Mouse (Mus musculus): Measurements from ENCODE around the gene Fkbp5. TPM values are rescaled to one million over a fixed set of nuclear protein-coding genes. Genes with fewer than 3 reads are reported as not detected.
"Not testable (repeated sequence)": the region's sequence is repeated elsewhere in the genome, so short reads cannot be mapped to it uniquely, and the experiment has no call there.

Fkbp5 gene
- total RNA-seq, 1 experiment from 2014 or later: 11.9 TPM

DNA sequence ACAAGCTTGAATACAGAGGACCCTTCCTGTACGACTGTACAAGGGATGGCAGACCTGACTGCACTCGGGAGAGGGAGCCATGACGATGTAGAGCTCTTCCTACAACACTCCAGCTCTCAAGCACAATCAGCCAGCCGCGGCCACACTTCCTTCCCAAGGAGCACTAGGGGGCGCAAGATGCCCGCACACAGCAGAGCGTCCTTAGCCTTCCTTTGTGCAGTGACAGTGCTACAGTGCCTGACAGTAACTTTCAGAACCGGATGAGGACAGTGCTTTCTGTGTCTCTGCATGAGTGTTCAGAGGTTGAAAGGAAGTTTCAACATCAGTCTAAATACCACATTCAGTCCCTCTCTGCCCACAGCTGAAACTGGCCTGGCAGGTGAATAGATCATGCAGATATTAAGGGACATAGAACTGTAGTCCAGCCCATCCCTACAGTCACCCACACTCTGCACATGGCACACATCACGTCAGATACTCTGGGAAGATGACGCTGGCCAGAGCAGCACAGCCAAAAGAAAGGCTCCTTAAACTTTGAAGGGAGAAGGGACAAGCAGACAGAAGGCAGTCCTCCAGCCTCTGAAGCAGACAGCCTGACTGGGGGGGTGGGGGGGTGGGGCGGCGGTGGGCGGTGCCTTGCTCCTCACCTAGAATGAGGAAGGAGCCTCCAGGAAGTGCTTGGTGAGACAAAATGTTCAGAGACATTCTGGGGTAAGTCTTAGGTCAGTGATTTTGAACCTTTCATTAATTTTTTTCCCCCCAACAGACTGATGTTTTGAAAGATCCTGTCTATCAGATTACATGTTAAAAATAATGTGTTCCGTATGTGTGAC, 109.7 kb downstream of the Fkbp5 start:
- ATAC-seq (replicated peaks; ENCODE audit: insufficient number of reproducible peaks, low FRiP score, low TSS enrichment, poor library complexity, severe bottlenecking): peak; percentile 97

DNA sequence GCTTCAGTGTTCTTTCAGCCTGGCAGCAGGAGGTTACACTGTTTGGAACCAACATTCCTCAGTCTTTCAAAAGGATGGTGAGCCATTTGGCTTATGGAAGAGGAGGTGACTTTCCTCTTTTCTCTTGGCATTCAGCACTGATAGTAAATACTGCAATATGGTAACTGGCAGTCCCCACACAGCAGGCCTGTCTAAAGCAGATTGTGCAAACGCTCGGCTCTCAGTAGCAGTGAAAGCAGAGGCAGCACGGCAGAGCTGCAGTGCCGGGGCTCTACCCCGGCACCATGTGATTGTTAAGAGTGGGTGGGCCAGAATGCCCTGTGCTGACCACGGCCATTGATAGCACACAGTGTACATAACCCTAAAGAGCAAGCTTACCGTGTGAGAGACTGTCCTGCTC, 110.9 kb downstream of the Fkbp5 start:
- no peak for ATAC-seq (replicated peaks; ENCODE audit: insufficient number of reproducible peaks, low FRiP score, low TSS enrichment, poor library complexity, severe bottlenecking)

DNA sequence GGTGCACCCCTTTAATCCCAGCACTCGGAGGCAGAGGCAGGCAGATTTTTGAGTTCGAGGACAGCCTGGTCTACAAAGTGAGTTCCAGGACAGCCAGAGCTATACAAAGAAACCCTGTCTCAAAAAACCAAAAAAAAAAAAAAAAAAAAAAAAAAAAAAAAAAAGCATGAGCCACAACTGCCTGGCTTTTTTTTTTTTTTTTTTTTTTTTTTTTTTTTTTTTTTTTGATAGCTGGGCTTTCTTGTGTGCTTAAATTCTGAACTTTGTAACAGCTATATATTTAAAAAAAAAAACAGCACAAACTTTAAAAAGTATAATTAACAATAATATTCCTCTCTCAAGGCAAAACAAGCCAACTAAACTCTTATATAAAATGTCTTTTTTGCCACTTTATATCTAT, 112.6 kb downstream of the Fkbp5 start:
- not testable (repeated sequence) for ATAC-seq (replicated peaks; ENCODE audit: insufficient number of reproducible peaks, low FRiP score, low TSS enrichment, poor library complexity, severe bottlenecking)

DNA sequence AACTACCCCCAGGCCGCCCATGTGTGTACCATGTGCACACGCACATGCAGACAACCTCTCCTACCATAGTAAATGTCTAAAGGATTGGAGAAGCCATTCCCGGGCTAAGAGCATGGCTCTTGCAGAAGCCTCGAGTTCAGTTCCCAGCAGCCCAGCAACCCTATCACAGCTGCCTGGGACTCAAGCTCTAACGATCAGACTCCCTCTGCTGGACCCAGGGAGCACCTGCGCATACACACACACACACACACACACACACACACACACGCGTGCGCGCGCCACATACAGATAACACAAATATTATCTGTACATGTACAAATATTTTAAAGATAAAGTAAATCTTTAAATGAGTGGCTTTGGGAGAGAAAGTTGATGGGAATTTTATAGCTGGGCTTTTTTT, 113.0 kb downstream of the Fkbp5 start:
- ATAC-seq (replicated peaks; ENCODE audit: insufficient number of reproducible peaks, low FRiP score, low TSS enrichment, poor library complexity, severe bottlenecking): no peak

DNA sequence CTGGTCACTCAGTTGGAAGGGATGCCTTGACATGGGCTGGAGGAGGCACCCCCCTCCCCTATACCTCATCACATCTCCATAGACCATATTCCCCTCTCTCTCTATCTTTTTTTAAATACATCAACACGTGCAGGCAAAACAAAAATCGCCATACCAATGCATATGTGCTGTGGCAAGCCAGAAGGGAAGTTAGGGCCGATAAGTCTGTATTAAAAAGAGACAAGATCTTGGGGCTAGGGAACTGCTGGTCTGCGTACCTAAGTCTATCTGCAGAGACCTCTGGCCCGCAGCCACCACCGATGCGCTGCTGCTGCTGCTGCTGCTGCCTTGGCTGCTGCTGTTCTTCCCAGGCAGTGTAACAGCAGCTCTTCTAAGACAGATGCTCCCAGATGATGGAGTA, 122.3 kb downstream of the Fkbp5 start:
- no peak for ATAC-seq (replicated peaks; ENCODE audit: insufficient number of reproducible peaks, low FRiP score, low TSS enrichment, poor library complexity, severe bottlenecking)

DNA sequence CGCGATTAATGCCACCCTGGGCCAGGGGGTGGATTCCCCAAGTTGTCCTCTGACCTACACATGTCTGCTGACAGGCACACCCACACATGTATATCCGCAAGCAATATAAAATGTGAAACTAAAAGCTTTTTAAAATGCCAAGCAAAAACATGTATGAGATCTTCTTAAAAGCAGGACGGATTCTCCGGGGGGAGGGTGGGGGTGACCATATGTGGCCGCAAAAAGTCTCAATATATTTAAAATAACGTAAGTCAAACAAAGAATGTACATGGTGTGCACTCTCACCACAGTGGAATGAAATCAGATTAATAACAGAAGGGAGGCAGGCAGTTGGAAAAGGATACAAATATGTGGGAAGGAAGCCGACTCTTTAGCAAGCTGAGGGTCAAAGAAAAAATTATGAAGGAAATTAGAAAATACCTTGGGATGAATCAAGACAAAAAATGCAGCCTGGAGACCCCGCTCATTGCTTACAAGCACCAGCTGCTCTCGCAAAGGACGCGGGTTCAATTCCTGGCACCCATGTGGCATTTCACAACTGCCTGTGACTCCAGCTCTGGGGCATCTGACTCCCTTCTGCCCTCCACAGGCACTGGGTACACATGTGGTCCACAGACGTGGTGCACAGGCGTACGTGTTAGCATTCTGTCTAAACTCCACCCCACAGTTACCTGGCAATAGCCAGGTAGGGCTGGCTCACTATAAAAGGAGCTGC, 123.1 kb downstream of the Fkbp5 start:
- no peak for ATAC-seq (replicated peaks; ENCODE audit: insufficient number of reproducible peaks, low FRiP score, low TSS enrichment, poor library complexity, severe bottlenecking)

DNA sequence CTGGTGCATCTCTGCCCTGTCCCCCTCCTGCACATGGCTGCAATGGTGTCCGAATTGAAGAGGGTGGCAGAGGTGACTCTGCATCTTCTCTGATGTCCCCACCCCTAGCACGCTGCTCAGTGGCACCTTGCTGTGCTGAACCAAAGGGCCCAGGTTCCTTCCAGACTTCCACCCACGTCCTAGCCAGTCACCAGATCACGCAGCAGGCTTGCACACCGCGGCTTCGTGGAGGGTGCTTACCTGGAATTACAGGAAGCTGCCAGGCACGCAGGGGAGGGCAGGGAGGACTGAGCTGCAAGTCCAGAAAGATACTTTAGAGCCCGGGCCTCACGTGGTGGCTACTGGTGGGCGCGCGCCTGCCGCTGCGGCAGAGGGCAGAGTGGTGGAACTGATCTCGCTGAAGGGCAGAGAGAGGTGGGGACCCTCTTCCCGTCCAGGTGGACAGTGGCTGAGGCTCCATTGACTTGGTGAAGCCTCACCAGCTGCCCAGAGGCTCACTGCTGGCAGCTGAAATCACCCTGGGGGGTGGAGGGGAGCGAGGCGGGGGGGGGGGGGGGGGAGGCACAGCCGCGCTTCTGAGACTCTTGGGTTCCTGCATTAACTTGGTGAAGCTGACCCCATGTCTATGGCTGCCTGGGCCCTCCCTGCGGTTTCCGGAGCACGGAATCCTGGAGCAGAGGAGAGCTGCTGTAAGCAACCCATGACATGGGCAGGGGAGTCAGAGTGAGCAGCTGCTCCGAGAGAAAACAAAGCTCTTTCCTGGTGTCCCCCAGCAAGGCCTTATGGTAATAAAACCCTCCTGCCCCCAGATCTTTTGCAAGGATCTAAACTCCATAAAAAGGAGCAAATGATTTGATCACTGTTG, 125.5 kb downstream of the Fkbp5 start:
- ATAC-seq (replicated peaks; ENCODE audit: insufficient number of reproducible peaks, low FRiP score, low TSS enrichment, poor library complexity, severe bottlenecking): no peak

DNA sequence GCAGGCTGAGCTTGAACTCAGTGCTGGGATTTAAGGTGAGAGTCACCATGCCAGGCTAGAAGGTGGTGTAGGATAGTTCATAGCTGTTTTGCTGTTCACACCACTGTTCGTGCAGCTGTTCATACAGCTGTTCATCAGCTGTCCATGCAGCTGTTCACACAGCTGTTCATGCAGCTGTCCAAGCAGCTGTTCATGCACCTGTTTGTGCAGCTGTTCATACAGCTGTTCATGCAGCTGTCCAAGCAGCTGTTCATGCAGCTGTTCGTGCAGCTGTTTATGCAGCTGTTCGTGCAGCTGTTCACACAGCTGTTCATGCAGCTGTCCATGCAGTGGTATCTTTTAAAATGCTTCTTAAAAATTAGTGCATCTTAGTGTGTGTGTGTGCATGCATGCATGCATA, 128.8 kb downstream of the Fkbp5 start:
- ATAC-seq (replicated peaks; ENCODE audit: insufficient number of reproducible peaks, low FRiP score, low TSS enrichment, poor library complexity, severe bottlenecking): no peak

DNA sequence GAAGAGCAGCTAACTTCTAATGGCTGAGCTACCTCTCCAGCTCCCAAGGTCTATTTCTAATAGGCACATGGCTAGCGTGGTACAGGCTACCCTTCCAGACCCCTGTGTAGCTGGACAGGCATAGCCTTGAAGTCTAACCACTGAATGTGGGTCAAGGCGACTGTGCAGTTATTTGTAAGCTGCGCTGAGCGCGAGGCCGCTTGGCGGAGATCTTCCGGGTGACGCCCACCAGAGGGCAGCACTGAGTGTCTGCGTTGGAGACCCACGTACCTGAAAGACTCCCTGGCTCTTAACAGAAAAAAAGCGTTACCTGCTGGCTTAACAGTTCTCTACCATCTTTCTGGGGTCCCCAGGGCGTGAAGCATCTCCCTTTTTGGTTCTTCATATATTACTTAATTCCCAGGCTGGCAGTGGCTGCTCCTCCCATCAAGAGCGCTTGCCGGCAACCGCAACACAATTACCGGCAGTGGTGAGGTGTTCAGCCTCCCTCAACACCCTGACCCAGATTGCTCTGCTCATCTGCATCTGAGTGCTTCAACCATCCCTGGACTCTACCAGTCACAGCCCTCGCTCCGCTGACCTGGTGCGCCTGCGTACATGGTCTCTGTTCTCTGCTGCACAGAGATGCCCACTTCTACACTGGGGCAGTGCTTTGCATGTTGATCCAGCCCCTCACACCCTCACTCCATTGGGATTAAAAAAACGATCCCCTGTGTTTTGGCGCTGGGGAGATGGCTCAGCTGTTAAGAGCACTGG, 131.0 kb downstream of the Fkbp5 start:
- peak; percentile 68; the same call in 1 of the 2 replicates for ATAC-seq (replicated peaks; ENCODE audit: insufficient number of reproducible peaks, low FRiP score, low TSS enrichment, poor library complexity, severe bottlenecking)

DNA sequence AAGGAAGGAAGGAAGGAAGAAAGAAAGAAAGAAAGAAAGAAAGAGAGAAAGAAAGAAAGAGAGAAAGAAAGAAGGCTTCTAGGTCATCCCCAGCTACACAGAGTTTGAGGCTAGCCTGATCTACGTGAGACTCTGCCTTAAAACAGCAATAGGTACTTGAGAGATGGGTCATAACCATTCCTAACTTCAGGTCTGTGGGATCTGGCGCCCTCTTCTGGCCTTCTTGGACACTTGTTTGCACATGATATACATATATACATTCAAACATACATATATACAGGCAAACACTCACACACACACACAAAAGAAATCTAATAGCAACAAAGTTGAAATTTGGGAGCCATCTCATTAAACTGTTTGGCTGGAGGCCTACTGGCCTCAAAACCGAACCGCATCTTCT, 133.0 kb downstream of the Fkbp5 start:
- ATAC-seq (replicated peaks; ENCODE audit: insufficient number of reproducible peaks, low FRiP score, low TSS enrichment, poor library complexity, severe bottlenecking): no peak

DNA sequence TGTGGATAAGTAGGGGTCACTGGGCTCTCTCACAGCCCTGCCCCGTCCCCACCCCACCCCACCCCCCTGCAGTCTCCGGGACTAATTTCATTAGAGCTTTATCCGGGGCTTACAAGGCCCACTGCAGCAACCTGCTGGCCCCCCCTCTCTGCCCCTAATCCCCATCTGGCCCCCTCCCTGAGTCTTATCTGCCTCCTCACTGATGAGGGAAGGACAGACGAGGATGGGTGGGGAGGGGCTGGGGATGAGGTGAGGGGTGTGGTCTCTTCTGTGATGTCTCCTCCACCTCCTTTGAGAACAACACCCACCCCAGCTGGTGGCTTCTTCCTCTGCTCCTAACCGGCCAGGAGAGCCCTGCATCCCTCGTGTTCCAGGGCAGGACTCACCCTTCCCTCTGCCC, 137.1 kb downstream of the Fkbp5 start:
- no peak for ATAC-seq (replicated peaks; ENCODE audit: insufficient number of reproducible peaks, low FRiP score, low TSS enrichment, poor library complexity, severe bottlenecking)

DNA sequence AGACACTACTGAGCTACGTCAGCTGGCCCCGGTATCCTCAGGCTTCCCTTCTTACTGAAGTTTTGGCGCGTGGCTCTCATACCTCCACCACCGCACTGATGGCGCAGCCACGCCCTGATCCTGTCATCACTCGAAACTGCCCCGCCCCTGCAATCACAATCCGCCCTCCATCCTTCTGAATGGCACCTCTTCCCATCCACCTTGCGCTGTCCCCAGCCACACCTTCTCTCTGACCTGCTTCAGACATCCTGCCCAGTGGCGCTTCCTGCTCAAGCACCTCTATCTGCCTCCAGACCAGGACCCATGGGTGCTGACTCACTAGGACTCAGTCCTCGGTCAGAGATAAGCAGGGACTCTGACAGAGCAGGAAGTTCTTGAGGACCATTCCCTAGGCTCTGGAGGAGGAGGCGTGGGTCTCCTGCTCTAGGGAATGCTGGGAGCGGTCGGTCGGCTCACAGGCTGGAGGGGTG, 141.7 kb downstream of the Fkbp5 start:
- ATAC-seq (replicated peaks; ENCODE audit: insufficient number of reproducible peaks, low FRiP score, low TSS enrichment, poor library complexity, severe bottlenecking): peak; percentile 47; the same call in 1 of the 2 replicates

DNA sequence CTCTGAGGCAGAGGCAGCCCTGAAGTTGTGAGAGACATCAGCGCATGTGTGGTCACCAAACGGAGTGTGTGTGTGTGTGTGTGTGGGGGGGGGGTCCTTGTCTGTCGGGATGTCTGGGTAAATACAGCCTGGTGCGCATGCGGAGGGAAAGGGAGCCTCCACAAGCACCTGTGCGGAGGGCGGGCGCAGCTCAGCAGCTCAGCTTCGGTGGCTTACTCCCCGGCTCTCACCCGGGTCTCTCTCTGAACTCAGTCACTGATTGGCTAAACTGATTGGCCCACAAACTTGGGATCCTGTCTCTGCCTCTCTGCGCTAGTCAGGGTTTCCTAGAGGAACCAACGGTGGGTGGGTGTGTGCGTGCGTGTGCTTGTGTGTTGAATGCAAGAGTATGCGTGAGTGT, 142.8 kb downstream of the Fkbp5 start:
- ATAC-seq (replicated peaks; ENCODE audit: insufficient number of reproducible peaks, low FRiP score, low TSS enrichment, poor library complexity, severe bottlenecking): no peak

DNA sequence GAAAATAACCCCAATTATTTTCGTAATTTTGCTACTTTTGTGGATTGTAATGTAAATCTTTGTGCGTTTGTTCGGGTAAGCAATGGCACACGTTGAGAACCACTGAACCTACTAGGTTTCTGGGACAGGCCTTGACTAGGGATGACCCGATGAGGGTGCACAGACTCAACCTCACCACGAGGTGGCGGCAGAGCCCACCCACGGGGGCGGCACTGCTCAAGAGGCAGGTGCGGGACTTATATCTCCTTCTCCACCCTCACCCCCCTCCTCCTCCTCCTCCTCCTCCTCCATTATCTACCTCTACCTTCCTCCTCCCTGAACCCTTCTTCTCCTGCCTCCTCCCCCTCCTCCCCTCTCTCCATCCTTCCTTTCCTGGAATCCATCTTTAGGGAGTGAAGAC, 143.5 kb downstream of the Fkbp5 start:
- ATAC-seq (replicated peaks; ENCODE audit: insufficient number of reproducible peaks, low FRiP score, low TSS enrichment, poor library complexity, severe bottlenecking): peak; percentile 72; the same call in 1 of the 2 replicates

DNA sequence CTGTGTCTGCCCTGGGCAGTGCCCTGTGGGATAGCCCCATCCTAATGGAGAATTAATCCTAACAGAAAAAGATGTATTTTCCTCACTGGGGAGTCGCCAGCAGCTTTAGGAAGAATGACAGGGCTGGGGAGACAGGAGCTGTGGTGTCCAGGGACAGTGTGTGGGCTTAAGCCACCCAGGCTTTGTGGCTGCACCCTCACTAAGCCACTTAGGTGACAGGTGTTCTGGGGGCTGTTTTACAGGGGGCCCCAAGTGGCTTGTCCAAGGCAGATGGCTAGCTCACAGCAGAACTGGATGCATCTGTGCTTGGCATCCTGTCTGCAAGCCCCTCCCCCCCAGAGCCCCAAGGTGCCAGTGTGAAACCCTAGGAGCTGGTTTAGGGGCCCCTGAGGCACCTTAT, 145.4 kb downstream of the Fkbp5 start:
- ATAC-seq (replicated peaks; ENCODE audit: insufficient number of reproducible peaks, low FRiP score, low TSS enrichment, poor library complexity, severe bottlenecking): no peak

DNA sequence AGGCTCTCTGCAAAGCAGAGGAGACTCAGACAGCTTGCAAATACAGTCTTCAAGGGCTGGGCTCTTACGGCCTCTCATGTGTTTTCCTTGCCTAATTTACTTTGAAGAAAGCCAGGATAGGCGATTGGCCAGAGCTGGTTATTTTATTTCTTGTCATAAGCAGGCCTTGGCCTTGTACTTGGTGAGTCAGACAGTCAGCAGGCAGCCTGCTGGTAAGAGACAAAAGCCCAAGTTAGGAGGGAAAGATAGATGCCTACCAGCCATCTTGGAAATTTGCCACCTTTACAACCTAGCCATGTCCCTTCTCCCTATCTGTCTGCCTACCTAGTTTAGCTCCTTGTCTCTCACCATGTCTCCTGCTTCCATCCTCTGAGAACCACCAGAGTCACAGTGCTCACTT, 146.0 kb downstream of the Fkbp5 start:
- ATAC-seq (replicated peaks; ENCODE audit: insufficient number of reproducible peaks, low FRiP score, low TSS enrichment, poor library complexity, severe bottlenecking): no peak

DNA sequence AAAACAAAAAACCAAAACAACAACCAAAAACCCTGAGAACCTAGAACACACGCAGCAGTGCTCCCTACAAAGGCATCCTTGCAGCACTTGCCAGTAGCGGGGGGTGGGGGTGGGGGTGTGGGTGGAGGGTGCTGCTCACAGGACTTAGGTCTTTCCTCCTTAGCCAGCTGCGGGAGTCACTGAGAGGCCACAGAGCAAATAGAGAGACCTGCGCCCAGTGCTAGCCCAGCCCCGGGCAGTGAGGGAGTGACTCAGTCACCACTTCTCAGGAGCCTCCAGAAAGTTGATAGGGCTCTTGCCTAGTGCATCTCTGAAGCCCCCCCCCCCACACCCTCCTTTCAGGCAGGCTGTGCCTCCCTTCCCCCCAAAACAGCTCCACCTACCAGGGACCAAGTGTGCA, 148.3 kb downstream of the Fkbp5 start:
- ATAC-seq (replicated peaks; ENCODE audit: insufficient number of reproducible peaks, low FRiP score, low TSS enrichment, poor library complexity, severe bottlenecking): no peak

DNA sequence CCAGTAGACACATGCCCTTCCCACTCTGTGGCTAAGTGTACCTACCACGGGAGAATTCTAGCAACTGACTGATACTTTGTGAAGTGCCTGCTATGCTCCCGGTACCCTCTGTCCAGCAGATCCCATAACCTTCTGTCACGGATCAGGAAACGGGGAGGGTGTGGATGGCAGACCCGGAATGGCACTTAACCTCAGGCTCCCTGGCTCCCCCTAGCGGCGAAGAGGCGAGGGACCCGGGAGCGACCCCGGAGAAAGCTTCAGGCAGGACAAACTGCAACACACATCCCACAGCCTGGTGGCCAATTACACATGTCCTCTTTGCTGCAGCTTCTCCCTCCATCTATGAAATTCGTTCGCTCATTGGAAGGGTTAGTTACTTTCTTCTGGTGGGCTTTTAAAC, 148.9 kb downstream of the Fkbp5 start:
- ATAC-seq (replicated peaks; ENCODE audit: insufficient number of reproducible peaks, low FRiP score, low TSS enrichment, poor library complexity, severe bottlenecking): peak; percentile 75

Measured in monocyte, adult 5-6 weeks (primary cell).